Mouse (Mus musculus) kidney, adult 2 months (tissue): ENCODE data around the gene Ccdc77.
A peak's percentile ranks its signal among the peaks of the same experiment; 100 is the strongest.

Experiments used
- CTCF ChIP-seq: fragments of 200-500 bp; conservative IDR thresholded peaks from 2 replicates; pipeline ENCODE4 v1.5.1; 2011; ENCODE audit warnings: low read depth, mild to moderate bottlenecking, control low read depth, low read length, moderate library complexity, mixed read lengths; ENCODE audit not compliant: insufficient read depth, insufficient read length
- POLR2A ChIP-seq: fragments of 200-500 bp; IDR thresholded peaks from one replicate; pipeline ENCODE4 v1.6.1; 2011; ENCODE audit warnings: low read depth, low read length, control low read depth

- TF ChIP-seq CTCF: 0 out of 2 replicates have a peak, but pooled peaks have one; percentile 7
- TF ChIP-seq POLR2A: no peak
These were observed 6.9 kb downstream of the Ccdc77 start for GRCm38 (mm10) chr6:120356951-120357945.
